Mouse (Mus musculus) testis, adult 2 months (tissue): ENCODE results near the gene Fosl1.

Source experiments
- CTCF ChIP-seq: fragments of 200-500 bp; IDR thresholded peaks from 2 replicates; pipeline ENCODE4 v1.5.1; 2012; ENCODE audit warnings: low read depth, mild to moderate bottlenecking, inconsistent platforms, low read length, moderate library complexity; ENCODE audit not compliant: control insufficient read depth, insufficient read depth, insufficient replicate concordance
- POLR2A ChIP-seq: fragments of 200-500 bp; IDR thresholded peaks from 2 replicates; pipeline ENCODE4 v1.6.1; 2012; ENCODE audit warnings: low read depth, mild to moderate bottlenecking, inconsistent platforms, low read length, moderate library complexity; ENCODE audit not compliant: control insufficient read depth

- TF ChIP-seq CTCF (no peak), POLR2A (no peak)
Measured at GRCm38 (mm10) chr19:5466916-5467500, 19.7 kb downstream of the Fosl1 start.
